Mouse (Mus musculus) left cerebral cortex, postnatal 14 days (tissue): ENCODE measurements at regions not wholly inside any gene's neighbourhood (a gene's known extent, or its start where the extent isn't known, plus 50 kb on each side); places are given as distances from the start of the nearest gene placed in this dataset.
"Not testable (repeated sequence)": the region's sequence is repeated elsewhere in the genome, so short reads cannot be mapped to it uniquely, and the experiment has no call there.

Source experiments
- DNase-seq, 2 experiments: peaks; one replicate each; pipeline ENCODE4 v3.0.0; 2021 to 2022; ENCODE audit warnings: low spot score in 2 of 2, mixed read lengths in 1 of 2
- intact Hi-C: fragments of 180-260 bp; cut with DNase I; formaldehyde crosslinking; loops from one replicate; pipeline ENCODE4 v1.15.1; 2025

DNA sequence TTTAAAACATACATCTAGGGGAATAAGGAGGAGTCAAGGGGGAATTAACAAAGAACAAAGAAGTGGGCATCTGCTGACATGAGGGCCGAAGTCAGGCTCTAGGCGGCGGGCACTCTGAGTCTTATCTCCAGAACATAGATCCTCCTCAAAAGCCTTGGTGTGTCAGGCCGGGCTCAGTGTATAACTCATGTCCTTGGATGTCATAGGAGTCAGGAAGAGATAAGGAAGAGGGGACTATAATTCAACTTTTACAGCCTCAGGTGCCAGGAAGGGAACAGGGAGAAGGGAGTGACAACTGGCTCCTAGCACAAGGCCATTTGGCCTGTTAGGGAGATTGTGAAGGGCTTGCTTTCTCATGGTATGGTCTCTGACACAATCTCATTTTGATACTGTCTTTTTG lies 185.9 kb upstream of the Ube2e2 start:
- DNase-seq, intact Hi-C loops: not testable (repeated sequence)

DNA sequence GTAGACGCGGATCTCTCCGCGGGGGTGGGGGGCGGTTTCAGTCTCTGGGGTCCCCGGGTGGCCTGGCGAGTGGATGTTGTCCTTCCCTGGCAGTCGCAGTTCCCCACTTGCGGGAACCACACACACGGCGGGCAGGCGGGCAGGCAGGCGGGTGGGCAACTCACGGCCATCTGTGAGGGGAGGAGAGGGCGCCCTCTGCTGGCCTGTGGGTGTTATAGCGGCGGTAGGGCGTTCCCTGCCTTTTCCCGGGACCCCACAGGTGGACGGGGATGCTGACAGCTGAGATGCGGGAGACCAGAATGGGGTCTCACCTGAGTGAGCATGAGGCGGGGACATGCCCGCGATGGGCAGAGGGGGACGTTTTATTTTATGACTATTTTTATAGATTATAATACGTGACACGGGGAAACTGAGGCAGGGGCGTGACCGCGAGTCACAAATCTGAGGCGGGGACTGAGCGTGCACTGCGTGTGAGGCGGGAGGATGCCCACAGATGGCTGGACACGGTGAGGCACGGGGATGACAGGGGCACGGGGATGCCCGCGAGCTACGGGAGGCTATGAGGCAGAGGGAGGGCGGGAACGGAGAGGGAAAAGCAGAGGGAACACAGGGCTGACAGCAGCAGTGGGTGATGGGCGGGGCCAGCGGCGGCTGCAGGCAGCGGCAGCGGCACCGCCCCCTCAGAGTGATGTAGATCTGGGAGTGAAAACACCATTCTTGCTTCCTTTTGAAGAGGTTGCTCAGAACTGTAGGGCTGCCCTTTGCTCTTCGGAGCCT lies 148.1 kb upstream of the Ube2e2 start:
- DNase-seq: peak; percentile 62 to 72
- intact Hi-C loops: no loop called here

DNA sequence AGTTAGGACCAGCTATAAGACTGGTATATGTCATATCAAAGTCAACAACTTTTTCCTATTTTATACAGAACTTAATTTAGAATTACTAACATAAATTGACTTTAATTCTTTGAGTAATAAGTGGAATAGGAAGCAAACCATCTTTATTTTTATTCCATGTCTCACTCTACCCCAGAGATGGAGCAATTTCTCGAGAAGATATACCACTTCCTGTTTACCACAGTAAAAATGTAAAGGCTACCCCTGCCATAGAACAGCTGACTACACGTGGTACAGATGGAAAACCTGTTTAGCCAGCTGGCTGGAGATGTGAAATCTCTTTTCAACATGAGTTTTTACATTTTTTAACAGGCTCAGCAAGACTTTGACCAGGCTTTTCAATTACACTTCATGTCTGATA lies 126.0 kb upstream of the Ube2e2 start:
- intact Hi-C loops: no loop called here
- no peak for DNase-seq

DNA sequence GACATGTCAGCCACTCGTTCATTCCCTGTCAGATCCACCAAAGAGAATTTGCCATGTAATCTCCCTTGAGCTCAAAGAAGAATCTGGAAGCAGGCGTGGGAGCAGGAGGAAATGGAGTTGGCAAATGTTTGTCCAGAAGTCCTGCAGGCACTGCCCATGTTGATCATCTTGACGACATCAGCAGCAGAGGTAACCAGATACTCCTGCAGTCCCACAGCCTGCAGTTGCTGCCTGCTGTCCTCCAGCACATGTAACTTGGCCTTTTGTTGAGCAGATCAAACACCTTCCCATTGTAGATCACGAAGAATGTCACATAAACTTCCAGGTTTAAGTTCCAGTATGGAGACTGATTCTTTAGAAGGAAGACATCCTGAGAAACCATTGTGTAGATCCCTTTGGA lies 121.3 kb upstream of the Ube2e2 start:
- no peak for DNase-seq
- intact Hi-C loops: loop anchor here (10.0 kb wide), 1 partner anchor 641 kb away; no protein-coding TSS in a partner anchor

DNA sequence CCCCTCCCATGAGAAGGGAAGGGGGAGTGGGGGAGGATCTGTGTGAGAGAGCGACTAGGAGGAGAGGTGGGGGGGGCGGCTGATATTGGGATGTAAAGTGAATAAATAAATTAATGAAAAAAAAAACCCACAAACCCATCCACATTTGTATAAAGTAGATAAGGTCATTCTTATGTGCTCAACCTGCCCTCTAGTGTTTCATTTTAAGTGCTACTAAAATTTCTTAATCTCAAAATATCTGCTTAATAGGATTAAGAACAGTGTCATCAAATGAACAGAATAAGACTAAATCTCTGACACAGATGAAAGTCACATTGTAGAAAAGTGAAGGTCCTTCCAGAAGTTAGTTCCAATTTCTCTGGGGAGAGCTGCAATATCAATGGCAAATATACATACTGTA lies 119.5 kb upstream of the Ube2e2 start:
- intact Hi-C loops: loop anchor here (10.0 kb wide), 1 partner anchor 639 kb away; no protein-coding TSS in a partner anchor
- not testable (repeated sequence) for DNase-seq

DNA sequence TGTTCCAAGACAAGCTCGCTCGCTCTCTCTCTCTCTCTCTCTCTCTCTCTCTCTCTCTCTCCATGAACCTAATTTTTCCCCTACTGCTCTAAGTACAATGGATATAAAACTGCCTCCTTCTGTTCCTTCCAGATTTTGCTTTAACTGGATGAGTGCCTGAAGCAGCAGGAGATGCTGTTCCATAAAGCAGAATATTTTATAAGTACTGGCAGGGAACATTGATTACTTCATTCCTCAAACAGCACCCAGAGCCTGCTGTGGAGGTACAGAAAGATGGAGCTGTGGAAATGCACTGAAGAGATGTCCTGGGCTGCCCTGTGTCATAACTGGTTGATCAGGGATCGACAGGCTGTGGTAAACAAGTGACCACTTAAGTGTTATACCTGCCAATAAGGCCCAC lies 89.8 kb upstream of the Ube2e2 start:
- intact Hi-C loops: no loop called here
- peak; percentile 11 to 48 for DNase-seq

DNA sequence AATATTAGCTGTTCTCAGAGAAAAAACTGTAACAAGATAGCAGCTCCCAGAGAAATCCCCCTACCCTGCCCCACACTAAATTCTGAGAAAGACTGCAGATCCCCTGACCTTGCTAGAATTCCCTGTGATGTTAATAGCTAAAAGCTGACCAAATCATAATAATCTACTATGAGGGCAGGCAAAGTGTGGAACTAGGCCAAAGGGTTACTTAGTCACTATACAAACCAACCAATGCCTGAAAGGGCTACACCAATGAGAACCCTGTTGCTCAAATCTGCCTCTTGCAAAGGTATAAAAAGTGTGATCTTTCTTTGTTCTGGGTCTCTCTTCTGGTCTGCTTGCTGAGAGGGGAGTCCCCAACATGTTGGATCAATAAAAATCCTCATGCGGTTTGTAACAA lies 69.8 kb upstream of the Ube2e2 start:
- no peak for DNase-seq

DNA sequence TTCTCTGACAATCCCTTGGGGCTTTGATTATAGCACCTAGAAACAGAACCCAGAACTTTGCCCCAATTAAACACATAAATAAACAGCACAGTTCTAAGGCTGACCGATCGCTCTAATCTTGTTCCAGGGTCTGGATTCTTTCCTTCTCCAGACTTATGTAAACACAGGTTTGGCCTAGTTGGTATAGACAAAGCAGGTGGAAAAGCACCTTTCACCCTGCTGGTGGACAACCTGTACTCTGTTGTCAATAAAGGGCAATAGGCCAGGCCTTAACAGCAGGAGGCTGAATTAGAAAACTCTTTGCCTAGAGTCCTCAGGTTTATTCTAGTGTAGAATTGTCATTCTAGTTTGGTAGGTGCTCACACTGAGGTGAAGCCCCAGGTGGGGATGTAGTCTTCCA lies 69.2 kb upstream of the Ube2e2 start:
- intact Hi-C loops: no loop called here
- no peak for DNase-seq

More for the DNA sequence above, 69.8 kb upstream of the Ube2e2 start:
- intact Hi-C loops: no loop called here
